Mouse (Mus musculus) CH12.LX (cell line): ENCODE measurements around the gene Nrxn3. TPM values are rescaled to one million over a fixed set of nuclear protein-coding genes. Genes with fewer than 3 reads are reported as not detected.

Experiments used
- DNase-seq: peaks from one replicate; pipeline ENCODE4 v3.0.0-alpha.2; 2013; ENCODE audit errors: extremely low read depth
- H3K27ac ChIP-seq: 2 replicates; pipeline ENCODE4 v1.5.1; 2012; ENCODE audit warnings: low read depth, mild to moderate bottlenecking, control low read depth, moderate library complexity; ENCODE audit not compliant: insufficient read depth
- H3K27me3 ChIP-seq: replicated peaks from 2 replicates; pipeline ENCODE3; 2012; ENCODE audit warnings: inconsistent platforms
- H3K36me3 ChIP-seq, 2 experiments: replicated peaks in 1 of 2; 2 replicates each; pipeline versions ENCODE3 to v1.6.1; 2012; ENCODE audit warnings: inconsistent platforms in 1 of 2, low read length in 1 of 2, mild to moderate bottlenecking in 1 of 2, mixed read lengths in 1 of 2, moderate library complexity in 1 of 2; ENCODE audit not compliant: control insufficient read depth in 1 of 2, insufficient read depth in 1 of 2
- H3K4me1 ChIP-seq, 2 experiments: 2 replicates each; pipeline ENCODE4 v1.6.1; 2012; ENCODE audit warnings: inconsistent platforms in 1 of 2, moderate library complexity in 1 of 2; ENCODE audit not compliant: insufficient read depth in 2 of 2, control insufficient read depth in 1 of 2
- H3K4me2 ChIP-seq: 2 replicates; pipeline ENCODE4 v1.6.1; 2012; ENCODE audit warnings: low read depth, mild to moderate bottlenecking, control low read depth; ENCODE audit not compliant: poor library complexity, insufficient read depth, severe bottlenecking
- H3K4me3 ChIP-seq, 3 experiments: fragments of 150-350 bp in 1 of 3; sonication (generic) in 1 of 3; replicated peaks in 1 of 3; 2 replicates each; pipeline versions ENCODE3 to v1.5.1; 2011 to 2012; ENCODE audit warnings: low read depth in 2 of 3, low read length in 2 of 3, mild to moderate bottlenecking in 2 of 3, moderate library complexity in 2 of 3, control low read depth in 1 of 3, improper control_type of control experiment in 1 of 3, inconsistent platforms in 1 of 3, mixed read lengths in 1 of 3; ENCODE audit not compliant: poor library complexity in 1 of 3
- H3K79me2 ChIP-seq: replicated peaks from 2 replicates; pipeline ENCODE4 v1.6.1; 2012; ENCODE audit warnings: mild to moderate bottlenecking, moderate library complexity; ENCODE audit not compliant: control insufficient read depth, poor library complexity, insufficient read depth, severe bottlenecking; ENCODE audit errors: extremely low read depth
- H3K9ac ChIP-seq: 2 replicates; pipeline ENCODE4 v1.6.1; 2012; ENCODE audit warnings: low read depth, mild to moderate bottlenecking, control low read depth, moderate library complexity; ENCODE audit not compliant: insufficient read depth
- H3K9me3 ChIP-seq: replicated peaks from 2 replicates; pipeline ENCODE3; 2012; ENCODE audit warnings: low read length, inconsistent platforms, mixed read lengths
- BHLHE40 ChIP-seq: IDR thresholded peaks from 2 replicates; pipeline ENCODE4 v1.6.1; 2011; ENCODE audit warnings: mild to moderate bottlenecking, low read depth, low read length, improper control_type of control experiment
- CHD1 ChIP-seq: IDR thresholded peaks from 2 replicates; pipeline ENCODE4 v1.6.1; 2012; ENCODE audit warnings: low read depth, low read length, improper control_type of control experiment, inconsistent platforms
- CHD2 ChIP-seq: IDR thresholded peaks from 2 replicates; pipeline ENCODE4 v1.6.1; 2011; ENCODE audit warnings: low read length, improper control_type of control experiment
- E2F4 ChIP-seq: IDR thresholded peaks from 2 replicates; pipeline ENCODE4 v1.6.1; 2011; ENCODE audit warnings: low read depth, low read length, improper control_type of control experiment; ENCODE audit not compliant: insufficient replicate concordance
- ETS1 ChIP-seq: conservative IDR thresholded peaks from 2 replicates; pipeline ENCODE4 v1.6.1; 2012; ENCODE audit warnings: low read depth, mild to moderate bottlenecking, inconsistent platforms, low read length, improper control_type of control experiment, moderate library complexity
- GABPA ChIP-seq: IDR thresholded peaks from 2 replicates; pipeline ENCODE4 v1.6.1; 2012; ENCODE audit warnings: low read depth, low read length, improper control_type of control experiment, inconsistent platforms; ENCODE audit not compliant: insufficient replicate concordance
- HCFC1 ChIP-seq: IDR thresholded peaks from 2 replicates; pipeline ENCODE4 v1.6.1; 2012; ENCODE audit warnings: low read depth, mild to moderate bottlenecking, inconsistent platforms, low read length, improper control_type of control experiment
- IRF4 ChIP-seq: IDR thresholded peaks from 2 replicates; pipeline ENCODE4 v1.6.1; 2014; ENCODE audit warnings: low read depth, mild to moderate bottlenecking, inconsistent platforms, low read length, improper control_type of control experiment
- JUND ChIP-seq: conservative IDR thresholded peaks from 2 replicates; pipeline ENCODE4 v1.6.1; 2011; ENCODE audit warnings: low read depth, low read length, improper control_type of control experiment
- MAZ ChIP-seq: IDR thresholded peaks from 2 replicates; pipeline ENCODE4 v1.6.1; 2012; ENCODE audit warnings: low read depth, mild to moderate bottlenecking, inconsistent platforms, low read length, improper control_type of control experiment, moderate library complexity
- MEF2A ChIP-seq: IDR thresholded peaks from 2 replicates; pipeline ENCODE4 v1.6.1; 2014; ENCODE audit warnings: low read depth, mild to moderate bottlenecking, inconsistent platforms, low read length, improper control_type of control experiment, borderline replicate concordance
- NELFE ChIP-seq: IDR thresholded peaks from 2 replicates; pipeline ENCODE4 v1.6.1; 2011; ENCODE audit warnings: low read depth, low read length, improper control_type of control experiment
- POLR2A ChIP-seq: IDR thresholded peaks from 2 replicates; pipeline ENCODE4 v1.6.1; 2011; ENCODE audit warnings: low read depth, mild to moderate bottlenecking, improper control_type of control experiment, low read length
- POLR2AphosphoS2 ChIP-seq: IDR thresholded peaks from 2 replicates; pipeline ENCODE4 v1.6.1; 2011; ENCODE audit warnings: low read depth, low read length, improper control_type of control experiment
- RAD21 ChIP-seq: IDR thresholded peaks from 2 replicates; pipeline ENCODE4 v1.6.1; 2011; ENCODE audit warnings: low read depth, mild to moderate bottlenecking, low read length, improper control_type of control experiment, moderate library complexity
- SIN3A ChIP-seq: IDR thresholded peaks from 2 replicates; pipeline ENCODE4 v1.6.1; 2012; ENCODE audit warnings: low read length, improper control_type of control experiment, inconsistent platforms
- SMC3 ChIP-seq: IDR thresholded peaks from 2 replicates; pipeline ENCODE4 v1.6.1; 2011; ENCODE audit warnings: low read depth, low read length, improper control_type of control experiment
- TCF12 ChIP-seq: IDR thresholded peaks from 2 replicates; pipeline ENCODE4 v1.6.1; 2014; ENCODE audit warnings: low read depth, mild to moderate bottlenecking, inconsistent platforms, low read length, improper control_type of control experiment
- USF2 ChIP-seq: conservative IDR thresholded peaks from 2 replicates; pipeline ENCODE4 v1.6.1; 2011; ENCODE audit warnings: low read depth, low read length, improper control_type of control experiment
- ZMIZ1 ChIP-seq: IDR thresholded peaks from 2 replicates; pipeline ENCODE4 v1.6.1; 2012; ENCODE audit warnings: low read depth, mild to moderate bottlenecking, inconsistent platforms, low read length, improper control_type of control experiment
- dilution Hi-C: fragments of 300-500 bp; cut with MboI; formaldehyde crosslinking; loops from 2 replicates; pipeline ENCODE4 v1.14.3; 2020; ENCODE audit warnings: low sequenced_read_pairs; ENCODE audit not compliant: extremely low pct_unique_long_range_greater_than_20kb, extremely low pct_ligation_motif_present
- in situ Hi-C: fragments of 300-500 bp; cut with MboI; formaldehyde crosslinking; loops from 3 replicates; pipeline ENCODE4 v1.14.3; 2019; ENCODE audit warnings: low sequenced_read_pairs, low pct_ligation_motif_present, low pct_unique_long_range_greater_than_20kb, mixed read lengths
- polyA plus RNA-seq: library from polyadenylated mRNA; unstranded; fragments of >175 nt; gene quantifications from 2 replicates; pipeline ENCODE4 v1.2.1, GENCODE M21; 2012; ENCODE audit warnings: low read depth; ENCODE audit not compliant: insufficient read length
- total RNA-seq, 2 experiments: library from RNA; depleted of rRNA; stranded (reverse); fragments of 300-350 nt in 1 of 2; fragments of >200 nt in 1 of 2; gene quantifications; 2 replicates each; pipeline ENCODE4 v1.2.3; 2012 to 2014

Gene Nrxn3
- total and polyA plus RNA-seq, 3 experiments, result 0.04 to 0.17 (median 0.09) TPM

DNA sequence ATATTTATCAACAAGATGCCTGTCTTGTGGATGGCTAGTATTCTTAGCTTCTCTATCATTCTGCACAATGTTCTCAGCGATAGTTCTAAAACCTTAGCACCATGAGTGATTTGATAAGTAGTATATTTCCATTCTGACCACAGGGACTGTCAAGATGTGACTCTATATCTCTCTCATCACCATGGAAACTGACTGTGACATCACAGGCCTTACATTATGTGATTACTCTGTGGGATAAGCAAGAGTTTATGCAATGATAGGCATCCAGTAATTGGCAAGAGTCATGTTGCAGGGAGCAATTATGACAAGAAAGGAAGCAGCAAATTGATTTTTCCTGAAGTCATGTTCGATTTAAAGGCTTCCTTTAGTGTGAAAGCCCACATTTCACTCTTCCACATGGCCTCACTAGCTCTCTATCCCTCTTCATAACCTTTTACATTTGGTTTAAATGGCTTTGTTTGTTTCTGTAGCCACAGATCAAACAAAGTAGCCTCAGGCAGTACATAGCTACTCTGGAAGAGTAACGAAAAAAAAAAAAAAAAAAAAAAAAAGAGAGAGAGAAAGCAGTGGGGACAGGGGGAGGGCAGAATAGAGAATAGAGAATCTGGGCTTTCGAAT is 532.7 kb downstream of the Nrxn3 start:
- Histone ChIP-seq H3K4me3 (no peak overlapping the region), H3K4me1 (no peaks in the 10 kb centered on the region), H3K27me3 (no peaks in the 10 kb centered on the region), H3K9me3 (no peaks in the 10 kb centered on the region), H3K36me3 (no peaks in the 10 kb centered on the region), H3K79me2 (no peaks in the 10 kb centered on the region), H3K27ac (no peak overlapping the region), H3K4me2 (no peak overlapping the region), H3K9ac (no peak overlapping the region)
- no peak for DNase-seq
- in situ Hi-C loops (no loop called here), dilution Hi-C loops (no loop called here)
- TF ChIP-seq POLR2A (no peak), POLR2AphosphoS2 (no peak), ZMIZ1 (no peak), CHD1 (no peak), HCFC1 (no peak), CHD2 (no peak), USF2 (no peak), GABPA (no peak), ETS1 (no peak), SIN3A (no peak), RAD21 (no peak), MAZ (no peak), BHLHE40 (no peak)

DNA sequence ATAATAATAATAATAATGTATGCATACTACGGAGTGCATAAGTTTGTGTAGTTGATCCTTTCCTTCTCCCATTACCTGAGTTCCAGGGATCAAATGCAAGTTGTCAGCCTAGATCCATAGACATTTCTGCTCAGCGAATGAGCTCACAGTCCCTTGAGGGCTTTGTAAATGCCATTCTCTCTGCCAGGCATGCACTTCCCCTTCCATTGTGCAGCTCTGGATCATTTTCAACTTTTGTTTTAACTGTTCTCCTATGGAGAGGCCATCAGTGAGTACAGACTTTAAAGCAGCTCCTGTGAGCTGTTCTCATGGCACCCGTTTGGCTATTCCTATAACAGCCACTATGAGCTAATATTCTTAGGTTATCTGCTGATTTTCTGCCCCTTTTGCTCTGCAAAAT is 536.2 kb downstream of the Nrxn3 start:
- DNase-seq, result no peak
- no peaks in the 10 kb centered on the region for H3K79me2 ChIP-seq
- in situ Hi-C loops, result no loop called here
- no peak overlapping the region for H3K9ac ChIP-seq
- no peaks in the 10 kb centered on the region for H3K9me3 ChIP-seq
- no peak overlapping the region for H3K27ac ChIP-seq
- H3K4me2 ChIP-seq, result no peak overlapping the region
- H3K4me1 ChIP-seq, result no peaks in the 10 kb centered on the region
- TF ChIP-seq NELFE, result no peak
- no peak for TF ChIP-seq TCF12
- TF ChIP-seq E2F4, result no peak
- no peak for TF ChIP-seq MEF2A
- TF ChIP-seq JUND, result no peak
- TF ChIP-seq SMC3, result no peak
- TF ChIP-seq MAZ, result no peak
- TF ChIP-seq GABPA, result no peak
- TF ChIP-seq IRF4, result no peak
- TF ChIP-seq, all 38 proteins: peak for 0
- no peaks in the 10 kb centered on the region for H3K36me3 ChIP-seq
- H3K4me3 ChIP-seq, result no peak overlapping the region
- dilution Hi-C loops, result no loop called here
- no peaks in the 10 kb centered on the region for H3K27me3 ChIP-seq
